Mouse (Mus musculus) spleen, postnatal 36 days (tissue): ENCODE results near the gene Lars2.

Experiments used
- DNase-seq, 2 experiments: peaks; one replicate each; pipeline ENCODE4 v3.0.0; 2022; ENCODE audit warnings: low spot score in 2 of 2, mixed read lengths in 1 of 2

Gene Lars2

GRCm38 (mm10) chr9:123506270-123507146 lies 139.8 kb downstream of the Lars2 start:
- DNase-seq, result no peak

DNA sequence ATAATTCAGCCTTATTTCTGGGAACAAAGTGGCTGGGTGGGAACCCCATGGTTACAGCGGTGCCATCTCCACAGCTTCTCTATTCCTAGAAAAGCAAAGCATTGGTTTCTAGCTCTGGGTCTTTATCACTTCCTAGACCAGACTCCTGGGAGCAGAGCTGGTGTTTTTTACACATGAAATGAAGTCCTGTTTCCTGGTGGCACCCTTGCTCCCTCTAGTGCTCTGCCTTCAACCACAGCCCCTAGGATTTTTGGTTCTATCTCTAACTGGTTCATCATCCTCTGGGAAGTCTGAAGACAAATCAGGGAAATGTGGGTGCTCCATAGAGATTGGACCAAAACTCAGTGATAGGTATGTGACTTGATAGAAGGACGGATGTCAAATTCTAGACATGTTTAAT lies 140.7 kb downstream of the Lars2 start:
- no peak for DNase-seq

GRCm38 (mm10) chr9:123508986-123509385 lies 142.3 kb downstream of the Lars2 start:
- DNase-seq, result no peak

- peak; percentile 72 to 77 for DNase-seq
Observed at GRCm38 (mm10) chr9:123509638-123510604, 143.2 kb downstream of the Lars2 start.

DNA sequence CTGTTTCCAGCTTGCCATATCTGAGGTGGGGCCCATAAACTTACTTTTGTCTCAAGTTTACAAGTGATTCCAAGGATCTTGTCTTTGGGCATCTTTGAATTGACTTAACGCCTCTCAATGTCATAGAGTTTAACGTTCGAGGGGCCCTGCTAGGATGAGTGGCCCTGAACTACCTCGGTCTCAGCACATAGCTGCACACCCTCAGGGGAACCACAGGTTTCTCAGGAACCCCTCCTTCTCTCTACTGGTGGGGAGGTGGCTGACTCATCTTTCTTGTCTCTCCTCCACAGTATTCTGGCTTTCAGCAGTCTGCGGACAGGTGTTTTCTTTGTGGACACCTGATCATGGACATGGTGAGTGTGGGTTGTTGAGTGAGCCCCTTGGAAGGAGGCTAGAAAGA lies 144.2 kb downstream of the Lars2 start:
- DNase-seq, result no peak
